In the genomic region with DNA sequence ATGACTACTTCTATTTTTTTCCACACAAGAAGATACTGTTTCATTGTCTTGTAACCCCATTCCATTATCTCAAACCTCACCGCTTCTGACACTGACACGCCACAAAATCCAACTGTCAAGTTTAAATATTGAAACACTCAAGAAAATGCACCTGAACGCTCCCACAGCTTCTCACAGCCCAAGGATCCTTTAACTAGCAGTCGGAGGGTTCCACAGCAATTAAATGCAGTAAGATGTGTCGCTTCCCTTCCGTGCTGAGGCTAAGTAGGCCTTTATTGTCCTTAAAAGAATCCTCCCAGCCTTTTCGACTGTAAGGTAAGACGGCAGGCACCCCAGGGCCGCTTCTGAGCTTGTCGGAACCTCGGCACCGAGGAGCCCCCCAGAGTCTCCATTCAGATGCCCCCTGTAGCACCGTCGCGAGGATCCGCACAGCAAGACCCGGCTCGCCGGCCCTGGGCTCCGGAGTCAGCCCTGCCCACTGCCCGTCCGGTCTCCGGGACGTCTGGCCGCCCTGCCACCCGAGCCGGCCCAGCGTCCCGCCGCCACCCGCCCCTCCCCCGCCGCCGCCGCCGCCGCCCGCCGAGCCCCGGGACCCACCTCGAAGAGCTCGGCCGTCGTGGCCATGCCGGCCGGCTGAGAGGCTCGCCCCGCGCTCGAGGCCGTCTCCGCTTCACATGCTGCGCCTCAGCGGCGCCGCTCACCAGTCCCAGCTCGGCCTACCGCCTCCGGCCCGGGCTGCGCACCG, we compare ENCODE assay signal across 8 mouse cellular contexts. TPM values are rescaled to one million over a fixed set of nuclear protein-coding genes. Genes with fewer than 3 reads are reported as not detected.
DNase-seq lines count a peak whose midpoint lies in the region; ATAC-seq and TF ChIP-seq lines count a peak whose summit lies in the region.

A gene (plus strand): TSS at position 569 of the 745 bp plus-strand sequence.

- intact Hi-C loops in heart, adult 2 months (cut with DNase I), result loop anchor here (2.0 to 5.0 kb wide), 2 partner anchors 107 to 618 kb away; a partner anchor contains a TSS

- peak; percentile 22 for ATAC-seq in CD4-positive, CD25-positive, alpha-beta regulatory T cell, adult 4 months

- H3K79me2 ChIP-seq in heart, adult 2 months (replicated peaks; ENCODE audit: control insufficient read depth, insufficient read depth, low read length), result peaks cover 3% of the 10 kb centered on the region; the same call in 1 of the 2 replicates

- under 1% methylated on average over 60 of the region's 62 CpGs for WGBS in heart, adult 2 months
- WGBS in large intestine, adult 2 months, result 1% methylated on average over 62 of the region's 62 CpGs
- WGBS in small intestine, adult 2 months, result under 1% methylated on average over 55 of the region's 62 CpGs

- no peak for TF ChIP-seq EP300 in heart, adult 2 months (IDR thresholded peaks at IDR 0.05; ENCODE audit: insufficient read depth, low read depth, low read length)

- no peaks in the 10 kb centered on the region for H3K27me3 ChIP-seq in heart, adult 2 months (ENCODE audit: control insufficient read depth, insufficient read depth, low read length)
- no peaks in the 10 kb centered on the region for H3K27me3 ChIP-seq in small intestine, adult 2 months (ENCODE audit: control insufficient read depth, insufficient read depth, low read length)

- H3K27ac ChIP-seq in heart, adult 2 months, result peak within 1 kb of the TSS; percentile 93
- H3K27ac ChIP-seq in small intestine, adult 2 months (ENCODE audit: insufficient read depth, low read depth, low read length), result peak within 1 kb of the TSS; percentile 88

- no peak for TF ChIP-seq POLR2A in heart, adult 2 months (IDR thresholded peaks at IDR 0.05; ENCODE audit: insufficient read depth, low read depth, low read length)
- no peak for TF ChIP-seq POLR2A in small intestine, adult 2 months (IDR thresholded peaks at IDR 0.05; ENCODE audit: low read depth, low read length)

- H3K4me1 ChIP-seq in heart, adult 2 months (ENCODE audit: control insufficient read depth, insufficient read depth, low read length), result peaks cover 5% of the 10 kb centered on the region
- no peaks in the 10 kb centered on the region for H3K4me1 ChIP-seq in small intestine, adult 2 months (ENCODE audit: control insufficient read depth, insufficient read depth, insufficient read length, low read length)

- H3K4me3 ChIP-seq in heart, adult 2 months, result peak within 1 kb of the TSS; percentile 86
- peak within 1 kb of the TSS; percentile 73 for H3K4me3 ChIP-seq in small intestine, adult 2 months (ENCODE audit: low read depth, low read length)

- peaks cover 3% of the 10 kb centered on the region for H3K36me3 ChIP-seq in heart, adult 2 months (ENCODE audit: control insufficient read depth, insufficient read depth, low read length)
- H3K36me3 ChIP-seq in small intestine, adult 2 months (ENCODE audit: control insufficient read depth, insufficient read depth, low read length), result no peaks in the 10 kb centered on the region

- no peak for DNase-seq in heart, adult 2 months
- DNase-seq in heart, adult 11 months, result no peak
- peak; percentile 32 for DNase-seq in c-Kit-negative CD71-positive TER-119-positive erythroid progenitor cells, embryonic 14.5 days (ENCODE audit: low read depth, low spot score)
- no peak for DNase-seq in gonadal fat pad, adult 2 months (ENCODE audit: low read depth)
- DNase-seq in large intestine, adult 2 months (ENCODE audit: low read depth, low spot score), result no peak
- peak; percentile 53 for DNase-seq in lung, postnatal 10 days

- peak within 1 kb of the TSS; percentile 97 for H3K9ac ChIP-seq in heart, adult 2 months (ENCODE audit: low read depth, low read length)

- TF ChIP-seq CTCF in heart, adult 2 months (IDR thresholded peaks at IDR 0.05), result no peak
- TF ChIP-seq CTCF in small intestine, adult 2 months (IDR thresholded peaks at IDR 0.05; ENCODE audit: extremely low read depth, insufficient read length, insufficient replicate concordance, low read depth, low read length), result no peak

RNA-seq across cellular contexts. Expression of the gene that starts here (rescaled TPM):
- 1 to 10 TPM; 8.7 to 9.1 TPM for total RNA-seq in heart, adult 2 months (2021)
- 8.1 and 14.9 TPM in 2 replicates for polyA plus RNA-seq in heart, adult 2 months (2012; rRNA removed)
- 10 to 100 TPM; 52.9 to 53.8 TPM for polyA plus RNA-seq in CD4-positive, CD25-positive, alpha-beta regulatory T cell, adult 4 months (2017; shearing (Covaris generic))
- polyA plus RNA-seq in gonadal fat pad, adult 2 months (2012; rRNA removed), result 9.7 and 10.2 TPM in 2 replicates
- 10.4 and 12.3 TPM in 2 replicates for polyA plus RNA-seq in large intestine, adult 2 months (2012; rRNA removed)
- polyA plus RNA-seq in small intestine, adult 2 months (2012; rRNA removed), result 1.2 and 4.6 TPM in 2 replicates

Comparison
In these comparisons a context has a peak if more than half of its experiments do, and no peak if none do; other contexts are left out.
1. DNase-seq: peak in c-Kit-negative CD71-positive TER-119-positive erythroid progenitor cells, embryonic 14.5 days (single experiment) and lung, postnatal 10 days (single experiment); none in heart, adult 2 months (0 of 2), heart, adult 11 months (single experiment), gonadal fat pad, adult 2 months (single experiment) and large intestine, adult 2 months (single experiment).